Mouse (Mus musculus): ENCODE results near the gene E130308A19Rik.

DNA sequence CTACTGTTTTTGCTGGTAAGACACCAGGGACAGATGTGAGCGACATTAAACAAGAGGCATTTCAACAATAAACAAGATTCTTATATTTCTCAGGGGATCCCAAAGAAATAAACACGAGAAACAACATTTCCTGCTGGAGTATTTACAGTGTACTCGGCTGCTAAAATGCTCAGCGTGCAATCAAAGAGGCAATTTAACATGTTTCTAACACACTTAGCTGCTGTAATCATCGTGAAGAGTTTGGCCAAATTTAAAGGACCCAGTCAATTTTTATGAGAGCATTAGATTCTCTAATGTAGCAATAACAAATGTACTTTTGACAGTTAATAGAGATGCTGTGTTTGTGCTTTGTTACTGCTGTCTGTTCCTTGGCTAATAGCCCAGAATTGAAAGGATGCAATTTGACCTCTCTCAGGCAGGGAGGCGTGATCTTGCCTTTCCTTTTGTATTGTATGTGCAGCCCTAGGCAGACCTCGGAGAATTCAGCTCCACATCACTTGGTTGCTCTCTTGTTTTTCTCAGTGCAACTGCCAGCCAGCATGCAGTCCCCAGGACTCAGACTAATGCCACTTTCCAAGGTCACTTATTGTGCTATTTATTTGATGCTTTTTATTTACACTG lies 139.5 kb downstream of the E130308A19Rik start:
- TF ChIP-seq EP300 (IDR thresholded peaks at IDR 0.05) = peak; percentile 42
- no peak for TF ChIP-seq CTCF (IDR thresholded peaks at IDR 0.05)
